Mouse (Mus musculus): Measurements from ENCODE around the gene Amer2. TPM values are rescaled to one million over a fixed set of nuclear protein-coding genes. Genes with fewer than 3 reads are reported as not detected.

Gene Amer2
- polyA plus RNA-seq, 1 experiment from 2014 or later, result 1.8 TPM

DNA sequence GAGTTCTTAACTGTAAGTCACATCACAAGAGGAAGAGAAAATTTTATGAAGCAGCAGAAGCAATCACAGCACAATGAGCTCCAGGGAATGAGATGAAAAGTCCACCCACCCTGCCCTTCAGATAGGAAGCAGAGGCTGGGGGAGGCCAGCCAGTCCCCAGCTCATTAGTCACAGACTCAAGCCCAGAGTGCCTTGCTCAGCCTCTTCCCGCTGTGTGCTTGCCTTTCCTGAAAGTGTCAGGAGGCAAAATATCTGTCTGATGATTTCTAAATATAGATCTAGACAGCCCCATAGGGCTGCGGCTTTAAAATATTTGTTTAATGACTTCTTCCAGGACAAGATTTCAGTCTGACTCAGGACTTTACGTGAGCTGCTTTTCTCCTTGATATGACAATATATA, 54.8 kb downstream of the Amer2 start:
- ATAC-seq (ENCODE audit: low FRiP score, low read depth), result no peak
- H3K27me3 ChIP-seq, result no peaks in the 10 kb centered on the region
- H3K4me2 ChIP-seq (replicated peaks), result no peak overlapping the region
- 39% methylated on average over 3 of the region's 3 CpGs for WGBS
- no peak overlapping the region for H3K9ac ChIP-seq
- H3K4me3 ChIP-seq, result no peak overlapping the region
- no peaks in the 10 kb centered on the region for H3K36me3 ChIP-seq
- no peak overlapping the region for H3K27ac ChIP-seq
- H3K9me3 ChIP-seq, result 0 out of 2 replicates have a peak, but pooled peaks cover 3% of the 10 kb centered on the region
- peaks cover 8% of the 10 kb centered on the region; the same call in 1 of the 2 replicates for H3K4me1 ChIP-seq

DNA sequence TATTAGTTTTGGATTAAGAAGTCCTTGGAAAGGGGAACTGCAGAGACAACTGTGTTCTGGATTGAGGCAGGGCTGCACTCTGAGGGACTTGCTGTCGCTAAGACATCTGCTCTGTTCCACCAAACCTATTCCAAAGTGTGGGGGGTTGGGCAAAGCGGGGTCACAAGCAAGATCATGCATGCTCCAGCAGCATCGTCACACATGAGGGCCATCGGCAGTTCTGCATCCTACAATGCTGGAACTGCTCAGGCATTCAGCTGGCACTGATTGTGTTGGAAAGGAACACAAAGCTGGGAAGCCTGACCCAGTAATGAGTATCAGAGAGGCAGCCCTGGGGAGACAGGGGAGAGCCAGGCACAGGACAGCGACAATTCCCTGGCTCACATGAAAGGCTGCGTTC, 56.5 kb downstream of the Amer2 start:
- Histone ChIP-seq H3K4me1 (peaks cover 8% of the 10 kb centered on the region; the same call in 1 of the 2 replicates), H3K4me3 (no peak overlapping the region), H3K9me3 (no peaks in the 10 kb centered on the region), H3K36me3 (no peaks in the 10 kb centered on the region), H3K4me2 (replicated peaks) (no peak overlapping the region), H3K27me3 (no peaks in the 10 kb centered on the region), H3K27ac (no peak overlapping the region), H3K9ac (no peak overlapping the region)
- 56% methylated on average over 6 of the region's 6 CpGs for WGBS
- no peak for ATAC-seq (ENCODE audit: low FRiP score, low read depth)

DNA sequence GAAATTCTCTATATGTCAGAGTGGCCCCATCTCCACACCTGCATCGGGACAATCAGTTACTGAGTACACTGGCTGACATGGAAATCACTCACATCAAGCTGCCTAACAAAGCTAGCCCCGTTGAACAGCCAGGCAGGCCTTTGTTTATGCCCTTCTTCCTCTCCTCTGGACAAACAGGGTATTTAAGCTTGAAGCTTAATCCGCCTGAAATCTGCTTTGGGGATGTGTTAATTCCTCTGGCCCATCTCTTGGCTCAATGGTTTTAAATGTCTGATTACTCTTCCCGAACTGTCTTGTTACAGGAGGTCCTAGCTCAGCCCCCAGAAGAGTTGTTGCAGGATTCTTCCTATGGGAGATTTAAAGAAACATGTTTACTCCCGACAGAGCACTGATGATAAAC, 58.5 kb downstream of the Amer2 start:
- H3K9ac ChIP-seq, result no peak overlapping the region
- no peak for ATAC-seq (ENCODE audit: low FRiP score, low read depth)
- no peak overlapping the region for H3K4me3 ChIP-seq
- 0 out of 2 replicates have a peak, but pooled peaks cover 2% of the 10 kb centered on the region for H3K27me3 ChIP-seq
- H3K4me2 ChIP-seq (replicated peaks), result no peak overlapping the region
- H3K9me3 ChIP-seq, result no peaks in the 10 kb centered on the region
- H3K4me1 ChIP-seq, result peaks cover 8% of the 10 kb centered on the region; the same call in 1 of the 2 replicates
- H3K27ac ChIP-seq, result no peak overlapping the region
- no peaks in the 10 kb centered on the region for H3K36me3 ChIP-seq
- 62% methylated on average over 5 of the region's 5 CpGs for WGBS

DNA sequence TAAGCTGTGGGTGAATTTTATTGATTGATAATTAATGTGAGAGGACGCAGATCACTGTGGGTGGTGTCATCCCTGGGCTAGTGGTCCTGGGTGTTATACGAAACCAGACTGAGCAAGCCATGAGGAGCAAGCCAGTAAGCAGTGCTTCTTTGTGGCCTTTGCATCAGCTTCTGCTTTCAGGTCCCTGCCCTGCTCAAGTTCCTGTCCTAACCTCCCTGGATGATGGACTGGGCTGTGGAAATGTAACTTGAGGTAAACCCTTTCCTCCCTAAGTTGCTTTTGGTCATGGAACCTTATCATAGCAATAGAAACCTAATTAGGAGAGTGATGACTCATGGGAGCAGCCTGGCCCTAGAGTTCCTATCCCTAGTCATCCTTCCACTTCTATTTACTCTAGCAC, 59.1 kb downstream of the Amer2 start:
- no peak overlapping the region for H3K9ac ChIP-seq
- H3K9me3 ChIP-seq, result no peaks in the 10 kb centered on the region
- 81% methylated on average over 2 of the region's 2 CpGs for WGBS

DNA sequence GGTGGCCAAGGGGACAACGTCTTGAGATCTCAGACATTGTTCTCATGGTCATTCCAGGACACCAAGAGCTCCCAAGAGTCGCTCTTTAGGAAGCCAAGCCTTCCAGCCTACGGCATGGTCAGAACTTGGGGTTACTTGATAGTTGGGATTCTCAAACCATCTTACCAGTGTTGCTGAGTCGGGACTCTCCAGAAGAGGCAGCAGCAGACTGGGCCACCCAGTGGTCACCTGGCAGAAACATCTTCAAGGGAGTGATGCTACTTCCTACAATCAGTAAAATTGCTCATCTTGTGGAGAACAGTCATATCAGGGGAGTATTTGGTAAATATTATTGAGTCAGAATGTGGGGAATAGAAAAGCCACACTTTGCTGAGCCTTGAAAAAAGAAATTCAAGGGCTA, 62.5 kb downstream of the Amer2 start:
- no peaks in the 10 kb centered on the region for H3K9me3 ChIP-seq
- 0 out of 2 replicates have a peak, but pooled peaks cover 7% of the 10 kb centered on the region for H3K27me3 ChIP-seq
- H3K4me1 ChIP-seq, result no peaks in the 10 kb centered on the region
- H3K36me3 ChIP-seq, result no peaks in the 10 kb centered on the region
- no peak overlapping the region for H3K4me2 ChIP-seq (replicated peaks)
- no peak overlapping the region for H3K9ac ChIP-seq
- ATAC-seq (ENCODE audit: low FRiP score, low read depth), result no peak
- H3K4me3 ChIP-seq, result no peak overlapping the region
- no peak overlapping the region for H3K27ac ChIP-seq
- 65% methylated on average over 4 of the region's 4 CpGs for WGBS

More for the DNA sequence above, 59.1 kb downstream of the Amer2 start:
- no peaks in the 10 kb centered on the region for H3K36me3 ChIP-seq
- no peak overlapping the region for H3K27ac ChIP-seq
- no peak for ATAC-seq (ENCODE audit: low FRiP score, low read depth)
- no peak overlapping the region for H3K4me3 ChIP-seq
- H3K4me1 ChIP-seq, result peaks cover 8% of the 10 kb centered on the region; the same call in 1 of the 2 replicates
- H3K27me3 ChIP-seq, result 0 out of 2 replicates have a peak, but pooled peaks cover 7% of the 10 kb centered on the region
- no peak overlapping the region for H3K4me2 ChIP-seq (replicated peaks)

DNA sequence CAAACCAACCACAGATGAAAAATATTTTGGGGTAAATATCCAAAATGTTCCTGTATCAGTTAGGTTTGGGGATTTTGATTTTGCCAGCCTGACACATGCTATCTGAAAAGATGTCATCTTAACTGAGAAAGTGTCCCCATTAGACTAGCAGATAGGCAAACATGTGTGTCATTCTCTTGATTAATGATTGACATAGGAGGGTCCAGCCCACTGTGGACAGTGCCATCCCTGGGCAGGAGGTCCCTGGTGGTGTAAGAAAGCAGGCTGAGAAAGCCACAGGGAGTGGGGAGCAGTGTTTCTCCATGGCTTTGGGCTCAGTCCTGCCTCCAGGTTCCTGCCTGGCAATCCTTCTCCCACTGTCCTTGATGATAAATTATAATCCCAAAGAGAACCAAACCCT, 63.3 kb downstream of the Amer2 start:
- Histone ChIP-seq H3K9ac (no peak overlapping the region), H3K4me2 (replicated peaks) (no peak overlapping the region), H3K9me3 (no peaks in the 10 kb centered on the region), H3K4me1 (no peaks in the 10 kb centered on the region), H3K36me3 (no peaks in the 10 kb centered on the region), H3K27me3 (0 out of 2 replicates have a peak, but pooled peaks cover 7% of the 10 kb centered on the region), H3K27ac (no peak overlapping the region), H3K4me3 (no peak overlapping the region)
- ATAC-seq (ENCODE audit: low FRiP score, low read depth), result no peak

Other genes with a start within 250 kb of the Amer2 start
- gene Atp8a2, start 176.1 kb upstream of the Amer2 start, polyA plus RNA-seq (2015; fragmentation: Nextera tagmentation; extraction: Ambion mirVana), result 3.2 and 3.8 TPM in 2 replicates
- gene Nupl1, start 121.8 kb upstream of the Amer2 start, polyA plus RNA-seq (2015; fragmentation: Nextera tagmentation; extraction: Ambion mirVana), result not detected in 2 replicates
- 47.2 and 51.6 TPM in 2 replicates for gene Gm49336, start 121.8 kb upstream of the Amer2 start, polyA plus RNA-seq (2015; fragmentation: Nextera tagmentation; extraction: Ambion mirVana)
- gene Mtmr6, start 108.0 kb upstream of the Amer2 start, polyA plus RNA-seq (2015; fragmentation: Nextera tagmentation; extraction: Ambion mirVana), result 35.2 and 37.4 TPM in 2 replicates

Data from limb, embryonic 13.5 days (tissue).